Mouse (Mus musculus) spleen, postnatal 0 days (tissue): ENCODE measurements around the gene Trpc6. TPM values are rescaled to one million over a fixed set of nuclear protein-coding genes. Genes with fewer than 3 reads are reported as not detected.

Source experiments
- polyA plus RNA-seq: library from polyadenylated mRNA; unstranded; fragments of >200 nt; fragmentation: Nextera tagmentation; extraction: Ambion mirVana; gene quantifications from 2 replicates; pipeline ENCODE4 v1.2.1, GENCODE M21; 2015

The Trpc6 gene
- polyA plus RNA-seq = 1.6 and 2.0 TPM in 2 replicates

GRCm38 (mm10) chr9:8544041-8544794 lies at the start of gene Trpc6:
Trpc6 (plus strand) TSS chr9:8544142.

